In the genomic region with DNA sequence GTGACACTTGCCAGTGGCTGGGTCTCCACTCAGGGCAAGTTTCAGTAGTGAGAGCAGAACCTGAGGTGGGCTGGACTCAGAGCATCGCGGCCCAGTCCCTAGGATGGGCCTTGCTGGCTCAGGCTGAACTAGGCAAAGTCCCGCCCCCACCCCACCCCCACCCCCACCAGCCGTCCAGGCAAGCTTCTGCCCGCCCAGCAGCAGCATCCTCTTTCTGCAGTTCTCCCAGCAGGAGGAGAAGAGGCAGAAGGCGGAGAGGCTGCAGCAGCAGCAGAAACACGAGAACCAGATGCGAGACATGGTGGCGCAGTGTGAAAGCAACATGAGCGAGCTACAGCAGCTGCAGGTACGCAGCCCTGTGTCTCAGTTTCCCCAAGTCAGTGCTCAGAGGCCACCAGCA, we compare ENCODE assay signal across 13 mouse cellular contexts. TPM values are rescaled to one million over a fixed set of nuclear protein-coding genes. Genes with fewer than 3 reads are reported as not detected.
DNase-seq lines count a peak whose midpoint lies in the region; ATAC-seq lines count a peak whose summit lies in the region.
"Had no signal": no experiment of that assay in that cellular context is flagged by ENCODE, and none has a peak within 500 bp of the region (broad histone marks: within the 10 kb centered on the region; RNA-seq: fewer than 3 reads in every experiment).

No protein-coding gene starts in this region.

- H3K9me3 ChIP-seq in heart, embryonic 11.5 days (replicated peaks; ENCODE audit: control insufficient read depth, low read length): no peaks in the 10 kb centered on the region
- H3K9me3 ChIP-seq in midbrain, embryonic 12.5 days: no peaks in the 10 kb centered on the region
- no peaks in the 10 kb centered on the region for H3K9me3 ChIP-seq in midbrain, embryonic 16.5 days (replicated peaks; ENCODE audit: control insufficient read depth, low read length, poor library complexity, severe bottlenecking)
- no peaks in the 10 kb centered on the region for H3K9me3 ChIP-seq in embryonic facial prominence, embryonic 11.5 days (replicated peaks; ENCODE audit: control insufficient read depth, low read length)

- H3K27me3 ChIP-seq in heart, embryonic 11.5 days (ENCODE audit: control insufficient read depth, insufficient read depth, low read length): no peaks in the 10 kb centered on the region
- no peaks in the 10 kb centered on the region for H3K27me3 ChIP-seq in midbrain, embryonic 12.5 days
- no peaks in the 10 kb centered on the region for H3K27me3 ChIP-seq in midbrain, embryonic 16.5 days (ENCODE audit: control insufficient read depth, insufficient read depth, low read depth, low read length)
- H3K27me3 ChIP-seq in embryonic facial prominence, embryonic 11.5 days (ENCODE audit: control insufficient read depth, insufficient read depth, low read length): no peaks in the 10 kb centered on the region
- H3K27me3 ChIP-seq: Patski had no signal

- no peak for DNase-seq in heart, postnatal 25 days (ENCODE audit: low spot score)
- peak; percentile 43 for DNase-seq in embryonic facial prominence, embryonic 11.5 days (ENCODE audit: low spot score)
- DNase-seq in yolk sac, embryonic 10.5 days (ENCODE audit: low spot score): peak; percentile 28
- no peak for DNase-seq in layer of hippocampus, adult 18-20 months (ENCODE audit: low spot score in 2 of 2)
- DNase-seq in urinary bladder, postnatal 14 days (ENCODE audit: low spot score): no peak
- DNase-seq: cerebellum, postnatal 36 days; heart, adult 2 months; lung, adult 18-20 months had no signal

- intact Hi-C loops in heart, postnatal 25 days (cut with DNase I): no loop called here

- no peak overlapping the region for H3K9ac ChIP-seq in heart, embryonic 11.5 days (ENCODE audit: low read depth, low read length)
- H3K9ac ChIP-seq in midbrain, embryonic 12.5 days (replicated peaks): no peak overlapping the region
- no peak overlapping the region for H3K9ac ChIP-seq in midbrain, embryonic 16.5 days (ENCODE audit: low read depth, low read length)
- no peak overlapping the region; the same call in 1 of the 2 replicates for H3K9ac ChIP-seq in embryonic facial prominence, embryonic 11.5 days (replicated peaks; ENCODE audit: low read length)

- H3K4me2 ChIP-seq in heart, embryonic 11.5 days: peak overlapping the region; percentile 41
- peak overlapping the region; percentile 14; the same call in 1 of the 2 replicates for H3K4me2 ChIP-seq in midbrain, embryonic 12.5 days (replicated peaks)
- no peak overlapping the region for H3K4me2 ChIP-seq in midbrain, embryonic 16.5 days (ENCODE audit: low read length)
- H3K4me2 ChIP-seq in embryonic facial prominence, embryonic 11.5 days (ENCODE audit: low read depth, low read length): peak overlapping the region; percentile 21; the same call in 1 of the 2 replicates

- no peak overlapping the region for H3K4me3 ChIP-seq in heart, embryonic 11.5 days (ENCODE audit: low read depth, low read length)
- no peak overlapping the region for H3K4me3 ChIP-seq in midbrain, embryonic 12.5 days
- H3K4me3 ChIP-seq in midbrain, embryonic 16.5 days (ENCODE audit: low read depth, low read length): no peak overlapping the region
- no peak overlapping the region for H3K4me3 ChIP-seq in embryonic facial prominence, embryonic 11.5 days (ENCODE audit: low read depth, low read length)
- H3K4me3 ChIP-seq: heart, adult 2 months had no signal

- H3K27ac ChIP-seq in heart, embryonic 11.5 days (ENCODE audit: low read depth, low read length): no peak overlapping the region
- no peak overlapping the region for H3K27ac ChIP-seq in midbrain, embryonic 12.5 days (replicated peaks)
- no peak overlapping the region for H3K27ac ChIP-seq in midbrain, embryonic 16.5 days (ENCODE audit: low read length)
- no peak overlapping the region for H3K27ac ChIP-seq in embryonic facial prominence, embryonic 11.5 days (replicated peaks; ENCODE audit: low read depth, low read length)
- H3K27ac ChIP-seq: heart, adult 2 months had no signal

- WGBS in heart, embryonic 11.5 days (ENCODE audit: insufficient replicate concordance): 11% methylated on average over 10 of the region's 11 CpGs
- 17% methylated on average over 11 of the region's 11 CpGs for WGBS in midbrain, embryonic 12.5 days
- WGBS in midbrain, embryonic 16.5 days: 18% methylated on average over 11 of the region's 11 CpGs
- WGBS in embryonic facial prominence, embryonic 11.5 days: 13% methylated on average over 11 of the region's 11 CpGs

- peaks cover 27% of the 10 kb centered on the region for H3K4me1 ChIP-seq in heart, embryonic 11.5 days (ENCODE audit: control insufficient read depth, insufficient read depth, low read length)
- H3K4me1 ChIP-seq in midbrain, embryonic 12.5 days: peaks cover 17% of the 10 kb centered on the region
- H3K4me1 ChIP-seq in midbrain, embryonic 16.5 days (ENCODE audit: control insufficient read depth, insufficient read depth, low read length): no peaks in the 10 kb centered on the region
- no peaks in the 10 kb centered on the region; the same call in none of the 2 replicates for H3K4me1 ChIP-seq in embryonic facial prominence, embryonic 11.5 days (ENCODE audit: control insufficient read depth, insufficient read depth, low read length)

- ATAC-seq in heart, embryonic 11.5 days (replicated peaks; ENCODE audit: insufficient number of reproducible peaks, low FRiP score, low TSS enrichment): no peak
- no peak for ATAC-seq in midbrain, embryonic 12.5 days (ENCODE audit: low FRiP score, low read depth)
- ATAC-seq in midbrain, embryonic 16.5 days: no peak
- ATAC-seq in embryonic facial prominence, embryonic 11.5 days (replicated peaks; ENCODE audit: insufficient number of reproducible peaks, low FRiP score, low TSS enrichment, low read depth): no peak
- ATAC-seq: forebrain, embryonic 14.5 days; Patski had no signal

- H3K36me3 ChIP-seq in heart, embryonic 11.5 days (ENCODE audit: control insufficient read depth, insufficient read depth, low read length): no peaks in the 10 kb centered on the region
- no peaks in the 10 kb centered on the region for H3K36me3 ChIP-seq in midbrain, embryonic 12.5 days
- H3K36me3 ChIP-seq in midbrain, embryonic 16.5 days (ENCODE audit: control insufficient read depth, insufficient read depth, low read length): no peaks in the 10 kb centered on the region
- H3K36me3 ChIP-seq in embryonic facial prominence, embryonic 11.5 days (replicated peaks; ENCODE audit: control insufficient read depth, insufficient read depth, low read depth, low read length): no peaks in the 10 kb centered on the region

RNA-seq across cellular contexts. Expression of a gene that starts 27.0 kb away (rescaled TPM):
- 51.0 and 74.8 TPM in 2 replicates for polyA plus RNA-seq in heart, embryonic 11.5 days (2014; fragmentation: Nextera tagmentation; extraction: Ambion mirVana)
- total RNA-seq in heart, postnatal 25 days (2021): 10 to 100 TPM; 50.1 to 51.0 TPM
- 110 and 115 TPM in 2 replicates for polyA plus RNA-seq in midbrain, embryonic 12.5 days (2016; fragmentation: Nextera tagmentation; extraction: Ambion mirVana)
- 119 and 125 TPM in 2 replicates for polyA plus RNA-seq in midbrain, embryonic 16.5 days (2015; fragmentation: Nextera tagmentation; extraction: Ambion mirVana)
- 83.3 and 90.6 TPM in 2 replicates for polyA plus RNA-seq in embryonic facial prominence, embryonic 11.5 days (2014; fragmentation: Nextera tagmentation; extraction: Ambion mirVana)
- total RNA-seq in layer of hippocampus, adult 18-20 months (2021): 100 to 1,000 TPM; 141 to 164 TPM

Comparison
In these comparisons a context has a peak if more than half of its experiments do, and no peak if none do; other contexts are left out.
1. DNase-seq: peak in embryonic facial prominence, embryonic 11.5 days (single experiment) and yolk sac, embryonic 10.5 days (single experiment); none in heart, postnatal 25 days (single experiment), layer of hippocampus, adult 18-20 months (0 of 2) and urinary bladder, postnatal 14 days (single experiment).